Mouse (Mus musculus) ovary, adult 18-20 months (tissue): ENCODE measurements around the gene Gm20388.
A peak's percentile ranks its signal among the peaks of the same experiment; 100 is the strongest.
"Not testable (repeated sequence)": the region's sequence is repeated elsewhere in the genome, so short reads cannot be mapped to it uniquely, and the experiment has no call there.

Experiments used
- DNase-seq: peaks from one replicate; pipeline ENCODE4 v3.0.0; 2022; ENCODE audit warnings: low spot score, mixed read lengths

Gm20388 gene

DNA sequence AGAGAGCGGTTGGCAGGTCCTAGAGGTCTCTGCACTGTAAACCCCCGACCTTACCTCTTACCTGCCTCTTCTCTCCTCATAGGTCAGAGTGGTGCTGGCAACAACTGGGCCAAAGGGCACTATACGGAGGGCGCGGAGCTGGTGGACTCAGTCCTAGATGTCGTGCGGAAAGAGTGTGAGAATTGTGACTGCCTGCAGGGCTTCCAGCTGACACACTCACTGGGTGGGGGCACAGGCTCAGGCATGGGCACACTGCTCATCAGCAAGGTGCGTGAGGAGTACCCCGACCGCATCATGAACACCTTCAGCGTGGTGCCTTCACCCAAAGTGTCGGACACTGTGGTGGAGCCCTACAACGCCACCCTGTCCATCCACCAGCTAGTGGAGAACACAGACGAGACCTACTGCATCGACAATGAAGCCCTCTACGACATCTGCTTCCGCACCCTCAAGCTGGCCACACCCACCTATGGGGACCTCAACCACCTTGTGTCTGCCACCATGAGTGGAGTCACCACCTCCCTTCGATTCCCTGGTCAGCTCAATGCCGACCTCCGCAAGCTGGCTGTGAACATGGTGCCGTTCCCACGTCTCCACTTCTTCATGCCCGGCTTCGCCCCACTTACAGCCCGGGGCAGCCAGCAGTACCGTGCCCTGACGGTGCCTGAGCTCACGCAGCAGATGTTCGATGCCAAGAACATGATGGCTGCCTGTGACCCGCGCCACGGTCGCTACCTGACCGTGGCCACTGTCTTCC, 3510.1 kb downstream of the Gm20388 start:
- no peak for DNase-seq

DNA sequence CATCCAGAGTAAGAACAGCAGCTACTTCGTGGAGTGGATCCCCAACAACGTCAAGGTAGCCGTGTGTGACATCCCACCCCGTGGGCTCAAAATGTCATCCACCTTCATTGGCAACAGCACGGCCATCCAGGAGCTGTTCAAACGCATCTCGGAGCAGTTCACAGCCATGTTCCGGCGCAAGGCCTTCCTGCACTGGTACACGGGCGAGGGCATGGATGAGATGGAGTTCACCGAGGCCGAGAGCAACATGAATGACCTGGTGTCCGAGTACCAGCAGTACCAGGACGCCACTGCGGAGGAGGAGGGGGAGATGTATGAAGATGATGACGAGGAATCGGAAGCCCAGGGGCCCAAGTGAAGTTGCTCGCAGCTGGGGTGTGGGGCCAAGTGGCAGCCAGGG, 3510.7 kb downstream of the Gm20388 start:
- no peak for DNase-seq

DNA sequence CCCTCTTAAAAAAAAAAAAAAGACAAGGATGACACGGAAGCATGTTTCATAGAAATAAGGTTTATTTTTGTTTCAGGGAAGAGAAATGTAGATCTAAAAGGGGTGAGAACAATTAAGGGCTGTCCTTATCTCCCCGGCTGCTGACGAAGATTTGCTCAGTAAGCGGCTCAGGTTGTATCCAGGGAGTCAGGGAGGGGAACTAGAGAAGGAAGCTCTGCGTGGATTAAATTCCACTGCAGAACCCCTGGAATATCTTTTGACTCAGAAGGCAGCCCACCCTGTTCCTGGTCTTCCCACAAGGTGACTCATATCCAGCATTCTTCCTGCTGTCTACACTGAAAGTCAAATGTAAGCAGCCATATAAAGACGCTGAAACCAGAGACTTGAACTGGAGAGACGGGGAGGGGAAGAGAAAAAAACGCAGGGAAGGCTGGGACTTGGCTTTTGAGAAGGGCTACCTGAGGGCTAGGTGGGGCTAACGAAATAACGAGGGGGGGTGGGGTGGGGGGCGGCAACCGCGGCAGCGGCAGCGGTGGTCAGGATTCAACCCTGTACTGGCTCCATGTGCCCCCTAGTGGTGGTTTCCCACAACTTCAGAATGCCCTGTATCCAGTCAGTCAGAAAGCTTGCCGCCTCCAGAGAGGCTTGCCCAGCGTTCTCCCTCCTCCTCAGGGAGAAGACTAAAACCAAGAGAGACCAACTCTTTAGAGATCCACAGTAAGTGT, 3511.6 kb downstream of the Gm20388 start:
- DNase-seq = peak; percentile 31

DNA sequence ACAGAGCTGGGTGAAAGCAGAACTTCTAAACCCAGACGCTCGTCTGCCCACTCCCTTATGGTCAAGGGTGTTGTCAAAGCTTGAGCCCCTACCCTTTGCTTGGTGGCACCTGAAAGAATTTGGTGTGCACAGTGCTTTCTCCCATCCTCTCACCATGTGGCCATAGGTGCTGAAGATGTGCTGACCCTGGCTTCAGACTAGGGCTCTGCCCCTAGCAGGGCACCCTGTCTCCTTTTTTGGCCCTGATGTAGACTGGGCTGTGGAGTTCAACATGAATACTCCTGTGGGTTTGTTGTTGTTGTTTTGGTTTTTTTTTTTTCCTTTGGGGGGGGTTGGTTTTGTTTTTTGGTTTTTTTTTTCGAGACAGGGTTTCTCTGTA, 3512.1 kb downstream of the Gm20388 start:
- no peak for DNase-seq

DNA sequence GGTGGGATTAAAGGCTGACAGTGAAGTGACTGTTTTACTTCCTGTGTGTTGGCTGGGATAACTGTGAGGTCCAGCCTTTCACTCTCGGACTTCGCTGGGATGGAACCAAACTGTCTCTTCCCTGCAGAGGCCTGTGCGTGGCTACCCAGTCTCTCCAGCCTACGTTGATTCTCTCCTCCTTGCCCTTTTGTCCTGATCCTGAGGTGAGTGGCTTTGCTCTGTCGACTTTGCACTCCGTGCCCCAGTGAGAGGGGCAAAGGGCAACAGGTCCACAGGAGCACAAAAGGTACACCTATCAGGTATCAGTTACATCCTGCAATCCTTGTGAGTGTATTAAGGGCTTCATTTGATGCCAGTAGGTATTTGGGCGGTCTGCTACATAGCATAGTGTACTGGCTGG, 3512.8 kb downstream of the Gm20388 start, which contains the start of gene Def8:
Gene Def8, plus strand, starts transcription at position 87 of the 400 bp plus-strand sequence.
- DNase-seq = no peak

DNA sequence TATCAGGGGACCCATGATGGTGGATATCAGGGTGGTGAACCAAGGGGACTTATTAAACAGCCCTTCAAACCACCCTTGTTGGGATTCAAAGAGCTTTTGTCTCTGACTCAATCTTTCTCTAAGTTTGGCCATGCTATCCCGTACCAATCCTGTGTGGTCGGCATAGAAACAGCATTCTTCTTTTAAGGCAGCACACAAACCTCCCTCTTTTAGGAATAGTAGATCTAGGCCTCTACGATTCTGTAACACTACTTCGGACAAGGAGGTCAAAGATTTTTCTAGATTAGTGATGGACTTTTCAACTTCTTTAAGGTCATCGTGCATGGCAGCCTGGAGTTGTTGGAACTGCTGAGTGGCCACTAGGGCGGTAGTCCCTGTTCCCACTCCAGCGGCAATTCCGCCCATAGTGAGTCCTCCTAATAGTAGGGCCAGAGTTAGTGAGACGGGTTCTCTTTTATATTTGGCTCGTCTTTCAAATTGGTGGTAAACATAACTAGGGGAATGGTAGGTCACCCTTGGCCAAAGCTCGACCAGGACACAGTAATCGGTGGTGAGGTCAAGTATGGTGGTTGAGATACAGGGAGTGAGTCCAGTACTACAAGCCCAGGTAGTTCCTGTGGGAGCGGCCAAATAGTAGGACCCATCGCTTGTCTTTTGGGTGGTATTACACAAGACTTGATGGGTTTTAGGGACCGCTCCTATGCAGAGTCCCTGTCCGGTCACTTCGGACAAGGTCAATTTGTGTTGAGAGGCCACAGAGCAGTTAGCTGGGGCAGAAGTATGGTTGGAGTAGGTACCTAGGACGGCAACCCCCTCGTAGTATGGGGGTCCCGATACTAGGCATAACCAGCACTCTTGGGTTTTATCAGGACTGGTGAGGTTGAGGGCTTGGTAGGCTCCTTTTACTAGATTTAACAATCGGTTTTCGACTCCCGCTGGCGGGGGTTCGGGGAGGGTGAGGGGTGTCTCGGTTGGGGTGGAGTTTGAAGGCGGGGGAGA, 3516.2 kb downstream of the Gm20388 start:
- no peak for DNase-seq

DNA sequence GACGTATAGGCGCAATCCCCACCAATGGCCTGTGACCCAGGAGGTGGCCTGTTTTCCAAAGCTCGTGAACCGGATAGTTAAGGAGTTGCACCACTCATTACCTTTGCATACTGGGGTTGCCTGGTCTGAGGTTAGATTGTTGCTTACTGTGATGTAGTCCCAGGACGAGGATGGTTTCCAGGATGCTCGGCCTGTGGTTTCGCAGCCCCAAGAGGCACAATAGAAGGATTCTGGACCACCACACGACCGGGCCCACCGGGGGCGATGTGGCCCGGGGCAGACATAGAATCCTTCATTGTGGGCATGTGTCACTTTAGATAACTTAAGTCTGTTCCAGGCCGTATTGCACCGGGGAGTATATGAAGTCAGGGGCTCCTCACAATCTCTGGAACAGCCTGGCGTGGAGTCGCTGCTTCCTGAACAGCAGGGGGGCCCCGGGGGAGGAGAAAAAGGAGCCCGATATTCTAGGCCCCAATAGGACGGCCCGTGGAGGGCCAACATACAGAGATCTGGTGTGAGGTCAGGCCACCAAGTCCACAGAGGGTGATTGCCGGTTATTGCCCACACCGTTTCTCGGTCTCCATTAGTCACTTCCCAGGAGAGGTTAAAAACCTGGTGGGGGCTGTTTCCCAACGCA, 3517.1 kb downstream of the Gm20388 start:
- DNase-seq = no peak

DNA sequence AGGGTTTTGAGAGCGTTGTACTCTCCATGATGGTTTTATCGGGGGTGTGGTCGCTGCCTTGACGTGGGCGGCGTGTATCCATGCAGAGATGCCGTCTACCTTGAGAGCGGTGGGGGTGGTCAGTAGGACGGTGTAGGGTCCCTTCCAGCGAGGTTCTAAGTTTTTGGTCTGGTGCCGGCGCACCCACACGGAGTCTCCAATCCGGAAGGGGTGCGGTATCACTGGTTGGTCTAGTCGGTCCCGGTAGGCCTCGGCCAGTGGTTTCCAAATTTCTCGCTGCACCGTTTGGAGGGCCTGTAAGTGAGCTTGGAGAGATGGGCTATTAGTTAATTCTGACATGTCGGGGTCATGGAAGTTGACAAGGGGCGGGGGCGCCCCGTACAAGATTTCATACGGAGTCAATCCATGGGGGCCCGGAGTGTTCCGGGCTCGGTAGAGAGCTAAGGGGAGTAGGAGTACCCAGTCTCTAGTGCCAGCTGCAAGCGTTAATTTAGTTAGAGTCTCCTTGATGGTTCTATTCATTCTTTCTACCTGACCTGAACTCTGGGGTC, 3517.8 kb downstream of the Gm20388 start:
- DNase-seq = no peak

DNA sequence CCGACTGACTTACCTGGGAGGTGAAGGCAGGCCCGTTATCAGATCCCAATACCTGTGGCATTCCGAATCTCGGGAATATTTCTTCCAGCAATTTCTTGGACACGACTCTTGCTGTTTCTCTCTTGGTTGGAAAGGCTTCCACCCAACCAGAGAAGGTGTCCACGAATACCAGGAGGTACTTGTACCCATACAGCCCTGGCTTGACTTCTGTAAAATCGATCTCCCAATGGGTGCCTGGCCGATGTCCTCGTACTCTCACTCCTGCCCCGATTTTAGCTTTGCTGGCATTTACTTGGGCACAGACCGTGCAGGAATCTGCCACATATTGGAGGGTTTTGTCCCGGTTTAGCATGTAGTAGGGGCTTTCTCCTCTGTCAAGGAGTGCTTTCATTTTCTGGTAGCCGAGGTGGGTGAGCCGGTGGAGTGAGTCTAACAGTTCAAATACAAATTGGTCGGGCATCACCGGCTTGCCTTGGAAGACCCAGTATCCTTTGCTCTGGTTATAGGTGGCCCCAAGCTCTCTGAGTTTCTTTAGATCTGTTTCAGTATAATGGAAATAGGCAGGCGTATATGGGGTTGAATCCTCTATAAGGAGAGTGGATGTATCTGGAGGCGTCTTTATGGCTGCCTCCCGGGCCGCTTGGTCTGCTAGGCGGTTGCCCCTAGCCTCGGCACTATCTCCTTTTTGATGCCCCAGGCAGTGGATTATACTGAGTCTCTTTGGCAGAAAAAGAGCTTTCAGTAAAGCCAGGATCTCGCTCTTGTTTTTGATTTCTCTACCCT, 3518.5 kb downstream of the Gm20388 start:
- no peak for DNase-seq

DNA sequence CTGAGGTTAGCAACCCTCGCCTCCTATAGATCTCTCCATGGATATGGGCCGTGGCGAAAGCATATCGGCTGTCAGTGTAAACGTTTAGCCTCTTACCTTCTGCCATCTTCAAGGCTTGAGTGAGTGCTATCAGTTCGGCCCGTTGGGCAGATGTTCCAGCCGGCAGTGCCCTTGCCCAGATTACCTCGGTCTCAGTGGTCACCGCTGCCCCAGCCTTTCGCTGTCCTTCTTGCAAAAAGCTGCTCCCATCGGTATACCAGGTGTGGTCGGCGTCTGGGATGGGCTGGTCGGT, 3519.0 kb downstream of the Gm20388 start:
- not testable (repeated sequence) for DNase-seq

DNA sequence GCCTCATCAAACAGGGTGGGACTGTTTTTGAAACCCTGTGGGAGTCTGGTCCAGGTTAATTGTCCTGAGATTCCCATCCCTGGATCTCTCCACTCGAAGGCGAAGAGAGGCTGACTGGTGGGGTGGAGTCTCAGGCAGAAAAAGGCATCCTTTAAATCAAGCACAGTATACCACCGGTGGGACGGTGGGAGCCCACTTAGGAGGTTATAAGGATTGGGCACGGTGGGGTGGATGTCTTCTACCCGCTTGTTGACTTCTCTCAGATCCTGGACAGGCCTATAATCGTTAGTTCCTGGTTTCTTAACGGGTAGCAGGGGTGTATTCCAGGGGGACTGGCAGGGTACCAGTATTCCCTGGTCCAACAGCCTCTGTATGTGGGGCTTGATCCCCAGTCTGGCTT, 3520.3 kb downstream of the Gm20388 start:
- not testable (repeated sequence) for DNase-seq

DNA sequence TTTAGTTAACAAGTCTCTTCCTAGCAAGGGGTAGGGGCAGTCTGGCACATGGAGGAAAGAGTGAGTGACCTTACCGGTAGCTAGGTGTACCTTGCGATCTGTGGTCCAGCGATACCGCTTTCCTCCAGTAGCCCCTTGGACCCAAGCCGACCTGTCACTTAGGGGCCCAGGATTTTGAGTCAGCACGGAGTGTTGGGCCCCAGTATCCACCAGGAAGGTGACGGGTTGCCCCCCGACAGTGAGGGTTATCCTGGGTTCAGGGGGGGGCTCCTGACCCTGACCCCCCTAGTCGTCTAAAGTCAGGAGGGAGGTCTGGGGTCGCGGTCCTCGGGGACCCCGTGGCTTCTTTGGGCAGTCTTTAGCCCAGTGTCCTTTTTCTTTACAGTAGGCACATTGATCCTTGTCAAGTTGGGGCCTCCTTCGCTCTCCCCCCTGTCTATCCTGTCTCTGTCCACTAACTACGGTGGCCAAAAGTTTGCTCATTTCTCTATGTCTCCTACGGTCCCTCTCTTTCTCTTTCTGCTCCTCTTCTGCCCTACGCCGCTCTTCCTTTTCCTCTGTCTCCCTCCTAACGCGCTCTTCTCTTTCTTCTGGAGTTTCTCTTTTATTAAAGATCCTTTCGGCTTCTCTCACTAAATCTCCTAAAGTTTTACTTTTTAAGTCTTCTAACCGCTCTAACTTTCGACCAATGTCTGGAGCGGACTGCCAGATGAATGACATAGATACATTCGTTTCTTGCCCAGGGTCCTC, 3521.2 kb downstream of the Gm20388 start:
- DNase-seq = no peak

DNA sequence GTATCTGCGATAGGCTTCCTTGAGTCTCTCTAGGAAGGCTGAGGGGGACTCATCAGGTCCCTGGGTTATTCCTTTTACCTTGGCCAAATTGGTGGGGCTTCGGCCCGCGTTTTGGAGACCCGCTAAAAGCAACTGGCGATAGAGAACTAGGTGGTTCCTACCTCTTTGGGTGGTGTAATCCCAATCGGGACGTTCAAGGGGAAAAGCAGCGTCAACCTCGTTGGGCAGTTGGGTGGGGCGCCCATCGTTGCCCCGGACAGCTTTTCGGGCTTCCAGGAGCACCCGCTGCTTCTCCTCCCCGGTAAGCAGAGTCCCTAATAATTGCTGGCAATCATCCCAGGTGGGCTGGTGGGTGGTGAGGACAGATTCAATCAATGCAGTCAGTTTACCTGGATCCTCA, 3521.7 kb downstream of the Gm20388 start:
- DNase-seq = no peak

DNA sequence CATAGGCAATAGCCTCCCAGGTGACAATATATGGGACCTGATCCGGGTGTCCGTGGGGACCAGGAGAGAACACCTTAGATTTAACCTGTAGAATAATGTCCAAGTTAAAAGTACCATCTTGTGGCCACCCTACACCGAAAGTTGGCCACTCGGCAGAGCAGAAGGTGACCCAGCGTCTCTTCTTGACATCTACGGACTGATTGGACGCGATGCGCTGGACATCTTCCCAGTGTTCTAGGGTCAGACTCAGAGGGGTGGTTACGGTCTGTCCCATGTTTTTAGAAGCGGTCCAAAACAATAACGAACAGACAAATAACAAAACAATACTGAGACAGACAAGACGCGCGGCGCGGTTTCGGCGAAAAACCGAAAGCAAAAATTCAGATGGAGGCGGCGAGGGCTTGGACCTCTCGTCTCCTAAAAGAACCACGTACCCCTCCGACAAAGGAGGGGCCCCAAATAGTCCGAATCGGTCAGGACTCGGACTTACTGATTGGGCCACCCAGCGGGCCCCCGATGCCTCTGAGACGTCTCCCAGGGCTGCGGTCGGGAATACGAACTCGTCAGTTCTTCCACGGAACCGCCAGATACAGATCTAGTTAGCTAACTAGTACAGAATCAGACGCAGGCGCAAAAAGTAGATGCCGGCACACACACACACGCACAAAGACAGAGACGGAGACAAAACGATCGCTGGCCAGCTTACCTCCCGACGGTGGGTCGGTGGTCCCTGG, 3522.8 kb downstream of the Gm20388 start:
- not testable (repeated sequence) for DNase-seq

DNA sequence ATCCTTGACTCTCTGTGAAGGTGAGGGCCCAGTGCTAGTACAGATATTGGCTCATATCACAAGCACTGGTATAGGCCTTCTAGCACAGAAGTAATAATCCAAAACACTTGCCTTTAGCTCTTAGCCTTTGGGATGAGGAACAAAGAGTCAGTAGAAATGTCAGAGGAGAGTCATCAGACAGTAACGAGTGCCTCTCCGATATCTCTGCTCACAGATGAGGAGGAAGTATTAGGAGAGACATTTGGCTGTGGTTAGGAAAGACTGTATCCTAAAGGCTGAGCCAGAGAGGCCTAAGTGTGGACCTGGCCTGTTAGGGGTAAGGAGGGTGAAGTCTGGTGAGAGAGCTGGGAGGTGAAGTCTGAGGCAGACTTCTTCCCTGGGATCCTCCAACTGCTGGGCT, 3531.1 kb downstream of the Gm20388 start:
- no peak for DNase-seq

DNA sequence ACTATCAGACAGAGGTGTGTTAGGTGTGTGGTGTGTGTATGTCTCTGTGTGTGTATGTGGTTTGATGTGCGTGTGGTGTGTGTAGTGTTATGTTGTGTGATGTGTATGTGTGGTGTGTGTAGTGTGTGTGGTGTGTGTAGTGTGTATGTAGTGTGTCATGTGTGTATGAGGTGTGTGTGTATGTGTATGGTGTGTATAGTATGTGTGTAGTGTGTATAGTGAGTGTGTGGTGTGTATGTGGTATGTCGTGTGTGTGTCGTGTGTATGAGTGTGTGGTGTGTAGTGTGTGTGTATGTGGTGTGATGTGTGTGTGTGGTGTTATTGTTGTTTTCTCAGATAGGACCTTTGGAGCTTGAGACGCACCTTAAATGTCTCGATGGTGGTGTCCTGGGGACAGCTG, 3531.7 kb downstream of the Gm20388 start:
- no peak for DNase-seq

DNA sequence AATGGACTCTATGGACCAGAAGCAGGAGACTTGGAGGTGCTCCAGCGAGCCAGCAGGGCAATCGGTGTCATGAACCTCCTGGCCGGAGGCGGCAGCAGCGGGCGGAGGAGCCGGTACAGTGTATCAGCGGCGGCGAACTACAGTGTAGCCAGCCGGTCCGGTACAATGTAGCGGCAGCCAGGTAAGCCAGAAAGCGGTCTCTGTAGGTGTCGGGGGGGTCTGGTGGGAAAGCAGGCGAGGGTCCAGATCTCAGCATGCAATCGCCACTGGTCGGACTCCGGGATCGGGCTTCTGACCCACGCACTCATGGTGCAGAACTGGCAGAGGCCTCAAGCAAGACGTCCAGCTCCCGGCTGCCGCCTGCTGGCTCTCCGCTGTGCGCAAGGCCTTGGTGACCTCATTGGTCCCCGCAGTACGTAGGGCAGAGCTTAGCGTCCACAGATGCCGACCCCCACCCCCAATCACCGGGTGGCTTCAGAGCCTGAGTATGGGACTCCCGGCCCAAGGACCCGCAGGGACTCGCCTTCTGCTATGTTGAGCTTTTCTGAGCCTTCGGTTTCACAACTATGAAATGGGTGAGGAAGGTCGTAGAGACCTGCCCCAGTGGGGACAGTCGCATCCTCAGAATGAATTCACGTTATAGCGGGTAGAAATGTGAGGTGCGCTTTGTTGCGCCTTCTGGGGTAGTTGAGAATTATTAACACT, 3532.4 kb downstream of the Gm20388 start:
- DNase-seq = peak; percentile 75

DNA sequence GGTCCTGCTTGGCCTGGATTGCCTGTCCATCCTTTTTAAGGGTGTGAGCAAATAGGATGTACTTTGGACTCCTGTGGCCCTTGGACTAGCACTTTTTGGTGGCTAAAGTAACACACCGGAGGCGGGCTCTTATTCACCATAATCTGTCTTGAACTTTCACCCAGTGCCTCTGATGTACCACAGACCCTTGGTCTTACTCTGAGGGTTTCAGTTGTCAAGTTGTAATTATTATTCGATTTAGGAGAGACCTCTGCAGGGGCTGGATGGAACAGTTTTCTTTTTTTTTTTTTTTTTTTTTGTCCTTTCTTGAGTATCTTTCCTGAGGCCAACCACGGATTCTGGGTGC, 3532.9 kb downstream of the Gm20388 start:
- DNase-seq = no peak

DNA sequence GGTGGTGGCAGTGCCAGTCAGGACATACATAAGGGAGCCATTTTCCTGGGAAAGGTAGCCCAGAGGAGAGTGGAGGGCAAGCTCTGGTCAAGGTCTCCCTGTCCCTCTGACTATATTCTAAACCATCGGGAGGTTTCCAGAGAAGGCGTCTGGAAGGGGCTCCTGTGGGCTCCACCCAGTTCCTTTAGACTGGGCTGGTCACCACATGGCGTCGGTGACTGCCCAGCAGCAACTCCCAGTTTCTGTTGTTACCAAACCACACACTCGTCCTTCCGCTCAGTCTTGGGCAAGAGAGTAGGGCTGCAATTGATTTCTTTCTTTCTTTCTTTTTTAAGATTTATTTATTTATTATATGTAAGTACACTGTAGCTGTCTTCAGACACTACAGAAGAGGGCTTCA, 3533.5 kb downstream of the Gm20388 start:
- DNase-seq = no peak
